Mouse (Mus musculus) embryonic facial prominence, embryonic 14.5 days (tissue): ENCODE measurements at regions not wholly inside any gene's neighbourhood (a gene's known extent, or its start where the extent isn't known, plus 50 kb on each side); places are given as distances from the start of the nearest gene placed in this dataset.

ENCODE experiments used
- ATAC-seq: fragments of 200-750 bp; cut with Nextera tagmentation; 2 replicates; pipeline ENCODE4 v1.8.0; 2017; ENCODE audit warnings: low read depth, moderate number of reproducible peaks, moderate TSS enrichment
- DNase-seq: peaks from one replicate; pipeline ENCODE4 v3.0.0-alpha.2; 2015; ENCODE audit warnings: low spot score
- H3K27ac ChIP-seq: fragments of 300-500 bp; sonication (generic); replicated peaks from 2 replicates; pipeline ENCODE4 v1.5.1; 2014; ENCODE audit warnings: low read depth, mild to moderate bottlenecking, low read length, moderate library complexity
- H3K27me3 ChIP-seq: fragments of 300-500 bp; sonication (generic); replicated peaks from 2 replicates; pipeline ENCODE4 v1.6.1; 2014; ENCODE audit warnings: low read length; ENCODE audit not compliant: control insufficient read depth, insufficient read depth
- H3K36me3 ChIP-seq: fragments of 300-500 bp; sonication (generic); 2 replicates; pipeline ENCODE4 v1.6.1; 2014; ENCODE audit warnings: low read length, mixed read lengths; ENCODE audit not compliant: control insufficient read depth, insufficient read depth
- H3K4me1 ChIP-seq: fragments of 300-500 bp; sonication (generic); 2 replicates; pipeline ENCODE4 v1.6.1; 2014; ENCODE audit warnings: antibody characterized with exemption, low read length; ENCODE audit not compliant: control insufficient read depth, insufficient read depth
- H3K4me2 ChIP-seq: fragments of 300-500 bp; sonication (generic); 2 replicates; pipeline ENCODE4 v1.6.1; 2014; ENCODE audit warnings: low read depth, mild to moderate bottlenecking, low read length, moderate library complexity, mixed read lengths
- H3K4me3 ChIP-seq: fragments of 300-500 bp; sonication (generic); 2 replicates; pipeline ENCODE4 v1.5.1; 2014; ENCODE audit warnings: low read depth, mild to moderate bottlenecking, low read length
- H3K9ac ChIP-seq: fragments of 300-500 bp; sonication (generic); 2 replicates; pipeline ENCODE4 v1.6.1; 2014; ENCODE audit warnings: low read depth, mild to moderate bottlenecking, low read length, moderate library complexity, mixed read lengths
- H3K9me3 ChIP-seq: fragments of 300-500 bp; sonication (generic); 2 replicates; pipeline ENCODE4 v1.6.1; 2016; ENCODE audit warnings: low read length; ENCODE audit not compliant: control insufficient read depth
- WGBS: fragments of 180-500 bp; shearing (Covaris S2); extraction: QIAGEN DNeasy Blood & Tissue Kit; methylation state at CpG from one replicate; pipeline ENCODE4 v1.1.7; 2014; 5-methylcytosine and 5-hydroxymethylcytosine counted together

GRCm38 (mm10) chr19:60066183-60066582 lies 122.7 kb upstream of the Rab11fip2 start:
- Histone ChIP-seq H3K9me3 (no peaks in the 10 kb centered on the region), H3K27me3 (no peaks in the 10 kb centered on the region), H3K36me3 (no peaks in the 10 kb centered on the region), H3K4me1 (no peaks in the 10 kb centered on the region), H3K27ac (no peak overlapping the region), H3K4me2 (no peak overlapping the region), H3K9ac (no peak overlapping the region), H3K4me3 (no peak overlapping the region)
- ATAC-seq = no peak
- DNase-seq = no peak
- 85% methylated on average over 3 of the region's 3 CpGs for WGBS

GRCm38 (mm10) chr19:60055121-60055874 lies 111.8 kb upstream of the Rab11fip2 start:
- no peak overlapping the region for H3K9ac ChIP-seq
- H3K36me3 ChIP-seq = no peaks in the 10 kb centered on the region
- no peak overlapping the region for H3K27ac ChIP-seq
- H3K4me3 ChIP-seq = no peak overlapping the region
- no peak for ATAC-seq
- H3K4me2 ChIP-seq = no peak overlapping the region
- no peaks in the 10 kb centered on the region for H3K9me3 ChIP-seq
- WGBS = 58% methylated on average over 4 of the region's 4 CpGs
- H3K4me1 ChIP-seq = no peaks in the 10 kb centered on the region
- no peaks in the 10 kb centered on the region for H3K27me3 ChIP-seq
- DNase-seq = no peak

GRCm38 (mm10) chr19:60051151-60051550 lies 107.7 kb upstream of the Rab11fip2 start:
- no peaks in the 10 kb centered on the region for H3K36me3 ChIP-seq
- H3K27me3 ChIP-seq = no peaks in the 10 kb centered on the region
- H3K4me1 ChIP-seq = no peaks in the 10 kb centered on the region
- ATAC-seq (no peak), DNase-seq (no peak)
- H3K4me2 ChIP-seq = no peak overlapping the region
- H3K27ac ChIP-seq = no peak overlapping the region
- H3K9me3 ChIP-seq = no peaks in the 10 kb centered on the region
- WGBS = 40% methylated on average over 9 of the region's 9 CpGs
- H3K4me3 ChIP-seq = no peak overlapping the region
- no peak overlapping the region for H3K9ac ChIP-seq

GRCm38 (mm10) chr19:60040721-60041120 lies 97.3 kb upstream of the Rab11fip2 start:
- Histone ChIP-seq H3K27ac (no peak overlapping the region), H3K27me3 (no peaks in the 10 kb centered on the region), H3K9ac (no peak overlapping the region), H3K4me2 (no peak overlapping the region), H3K4me1 (no peaks in the 10 kb centered on the region), H3K4me3 (no peak overlapping the region), H3K9me3 (no peaks in the 10 kb centered on the region), H3K36me3 (no peaks in the 10 kb centered on the region)
- no peak for ATAC-seq
- DNase-seq = no peak

- Histone ChIP-seq H3K4me2 (no peak overlapping the region), H3K4me1 (no peaks in the 10 kb centered on the region), H3K36me3 (no peaks in the 10 kb centered on the region), H3K27me3 (no peaks in the 10 kb centered on the region), H3K27ac (no peak overlapping the region), H3K4me3 (no peak overlapping the region), H3K9me3 (no peaks in the 10 kb centered on the region), H3K9ac (no peak overlapping the region)
- WGBS = 87% methylated on average over 2 of the region's 2 CpGs
- DNase-seq (no peak), ATAC-seq (no peak)
Measured at GRCm38 (mm10) chr19:60032667-60033066, 89.2 kb upstream of the Rab11fip2 start.

GRCm38 (mm10) chr19:60030212-60030788 lies 86.8 kb upstream of the Rab11fip2 start:
- Histone ChIP-seq H3K9ac (no peak overlapping the region), H3K27ac (no peak overlapping the region), H3K9me3 (no peaks in the 10 kb centered on the region), H3K4me3 (no peak overlapping the region), H3K4me1 (no peaks in the 10 kb centered on the region), H3K36me3 (no peaks in the 10 kb centered on the region), H3K4me2 (no peak overlapping the region), H3K27me3 (no peaks in the 10 kb centered on the region)
- ATAC-seq = no peak
- 71% methylated on average over 3 of the region's 3 CpGs for WGBS
- no peak for DNase-seq

GRCm38 (mm10) chr19:60029720-60030119 lies 86.3 kb upstream of the Rab11fip2 start:
- Histone ChIP-seq H3K9ac (no peak overlapping the region), H3K36me3 (no peaks in the 10 kb centered on the region), H3K4me2 (no peak overlapping the region), H3K9me3 (no peaks in the 10 kb centered on the region), H3K4me1 (no peaks in the 10 kb centered on the region), H3K4me3 (no peak overlapping the region), H3K27ac (no peak overlapping the region), H3K27me3 (no peaks in the 10 kb centered on the region)
- DNase-seq (no peak), ATAC-seq (no peak)
- WGBS = 37% methylated on average over 4 of the region's 4 CpGs

GRCm38 (mm10) chr19:60015614-60016300 lies 72.3 kb upstream of the Rab11fip2 start:
- 8% methylated on average over 12 of the region's 12 CpGs for WGBS
- ATAC-seq (peak; percentile 50; the same call in 1 of the 2 replicates), DNase-seq (peak; percentile 82)
- Histone ChIP-seq H3K4me1 (peaks cover 12% of the 10 kb centered on the region), H3K27ac (no peak overlapping the region), H3K9ac (no peak overlapping the region), H3K4me2 (peak overlapping the region; percentile 27), H3K36me3 (no peaks in the 10 kb centered on the region), H3K9me3 (no peaks in the 10 kb centered on the region), H3K27me3 (no peaks in the 10 kb centered on the region; the same call in 1 of the 2 replicates), H3K4me3 (no peak overlapping the region)
